Mouse (Mus musculus) mature B cell (primary cell): ENCODE data around the gene Tex50.

Experiments used
- in situ Hi-C: fragments of 300-500 bp; cut with MboI; formaldehyde crosslinking; loops from 2 replicates; pipeline ENCODE4 v1.14.3; 2019

The Tex50 gene

GRCm38 (mm10) chr1:161122661-161123418 is 36.3 kb downstream of the Tex50 start:
- in situ Hi-C loops, result no loop called here

- in situ Hi-C loops, result no loop called here
Measured at GRCm38 (mm10) chr1:161114591-161114990, 44.5 kb downstream of the Tex50 start.

GRCm38 (mm10) chr1:161109216-161109615 is 49.9 kb downstream of the Tex50 start:
- in situ Hi-C loops, result no loop called here
